Mouse (Mus musculus) liver, adult 2 months (tissue): ENCODE results near the gene Suclg1.

ENCODE experiments used
- CTCF ChIP-seq: fragments of 200-500 bp; IDR thresholded peaks from 2 replicates; pipeline ENCODE4 v1.5.1; 2011; ENCODE audit warnings: low read depth, low read length, control low read depth
- POLR2A ChIP-seq: fragments of 200-500 bp; IDR thresholded peaks from 2 replicates; pipeline ENCODE4 v1.6.1; 2011; ENCODE audit warnings: low read length, control low read depth; ENCODE audit not compliant: insufficient read depth; ENCODE audit errors: extremely low read depth

GRCm38 (mm10) chr6:73222841-73223526 lies 25.2 kb upstream of the Suclg1 start:
- TF ChIP-seq CTCF (no peak), POLR2A (no peak)
